Mouse (Mus musculus): ENCODE measurements at regions not wholly inside any gene's neighbourhood (a gene's known extent, or its start where the extent isn't known, plus 50 kb on each side); places are given as distances from the start of the nearest gene placed in this dataset.

DNA sequence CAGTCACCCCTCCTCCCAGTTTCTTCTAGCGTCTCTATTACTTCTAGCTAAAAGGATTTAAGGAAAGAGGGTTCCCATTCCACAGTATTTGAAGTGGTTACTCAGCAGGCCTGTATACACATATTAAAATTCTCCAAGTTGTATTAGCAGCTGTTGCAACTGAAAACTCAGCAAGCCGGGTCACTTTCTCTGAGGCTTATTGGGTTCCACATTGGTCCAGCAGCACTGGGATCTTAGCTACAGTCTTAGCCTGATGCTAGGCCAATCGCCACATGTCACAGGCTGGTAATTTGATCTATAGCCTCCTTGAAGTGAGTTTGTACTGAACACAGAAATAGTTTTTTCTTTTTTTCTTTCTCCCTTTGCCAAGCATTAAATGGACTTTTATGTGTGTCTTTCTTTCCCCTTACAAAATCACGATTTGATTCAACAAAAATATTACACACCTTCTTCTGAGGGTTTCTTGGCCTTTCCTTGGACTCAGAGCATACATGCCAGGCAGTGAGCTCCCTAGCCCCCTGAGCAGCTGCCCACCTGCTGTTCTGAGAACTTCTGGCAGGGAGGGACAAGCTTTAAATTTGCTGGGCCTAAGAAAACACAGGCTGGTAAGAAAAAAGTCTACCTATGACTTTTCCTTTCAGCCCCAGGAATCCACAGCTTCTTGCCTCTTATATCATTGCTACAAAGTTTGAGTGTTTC, 297.3 kb downstream of the Kcnrg start:
- H3K4me1 ChIP-seq: no peaks in the 10 kb centered on the region
- no peaks in the 10 kb centered on the region for H3K27me3 ChIP-seq (replicated peaks)
- peaks cover 11% of the 10 kb centered on the region; the same call in 1 of the 2 replicates for H3K9me3 ChIP-seq

DNA sequence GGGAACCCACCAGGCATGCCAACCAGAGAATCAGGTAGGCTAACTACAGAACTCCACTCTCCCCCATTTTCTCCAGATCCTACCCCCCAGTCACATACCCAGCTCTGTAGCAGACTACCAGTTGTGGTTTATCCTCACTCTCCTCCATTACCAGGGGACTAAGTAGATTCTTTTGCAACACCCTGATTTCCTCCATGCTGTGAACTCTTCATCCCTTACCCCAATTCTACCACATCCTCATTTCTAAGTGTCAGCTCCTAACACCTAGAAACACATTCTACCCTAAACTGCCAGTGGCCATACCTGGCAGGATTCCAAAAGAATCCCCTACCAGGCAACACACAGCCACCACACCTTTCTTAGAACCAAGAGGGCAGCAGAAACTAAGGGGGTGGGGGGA, 310.9 kb downstream of the Kcnrg start:
- Histone ChIP-seq H3K27me3 (replicated peaks) (no peaks in the 10 kb centered on the region), H3K9me3 (peaks cover 6% of the 10 kb centered on the region; the same call in 1 of the 2 replicates), H3K4me1 (no peaks in the 10 kb centered on the region), H3K36me3 (replicated peaks; ENCODE audit: low read length) (no peaks in the 10 kb centered on the region), H3K4me3 (replicated peaks) (no peak overlapping the region)
- TF ChIP-seq GATA1 (IDR thresholded peaks at IDR 0.05; ENCODE audit: borderline replicate concordance, low read length): no peak
- no peak for TF ChIP-seq FLI1 (IDR thresholded peaks at IDR 0.05; ENCODE audit: low read length)

More for the DNA sequence above, 297.3 kb downstream of the Kcnrg start:
- Histone ChIP-seq H3K4me3 (replicated peaks) (no peak overlapping the region), H3K36me3 (replicated peaks; ENCODE audit: low read length) (no peaks in the 10 kb centered on the region)
- TF ChIP-seq GATA1 (IDR thresholded peaks at IDR 0.05; ENCODE audit: borderline replicate concordance, low read length) (no peak), FLI1 (IDR thresholded peaks at IDR 0.05; ENCODE audit: low read length) (no peak)

DNA sequence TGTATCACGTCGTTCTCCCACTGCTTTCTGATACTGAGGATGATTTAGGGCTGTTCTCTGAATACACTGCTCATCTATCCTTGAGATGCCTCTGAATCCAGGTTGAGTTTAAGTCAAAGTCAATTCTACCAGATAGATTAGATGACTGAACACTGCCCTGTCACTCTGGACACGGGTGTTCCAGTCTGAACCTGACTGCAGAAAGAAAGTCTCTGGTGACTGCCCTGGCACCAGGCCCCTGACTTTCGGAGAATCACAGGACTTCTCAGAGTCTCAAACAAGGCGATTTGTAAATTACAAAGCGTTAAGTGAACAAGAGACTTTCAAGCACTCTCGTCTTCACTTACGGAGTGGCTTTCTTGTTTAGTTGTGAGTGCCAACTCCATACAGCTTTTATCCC, 324.6 kb downstream of the Kcnrg start:
- Histone ChIP-seq H3K4me1 (no peaks in the 10 kb centered on the region), H3K36me3 (replicated peaks; ENCODE audit: low read length) (no peaks in the 10 kb centered on the region), H3K9me3 (no peaks in the 10 kb centered on the region), H3K4me3 (replicated peaks) (no peak overlapping the region), H3K27me3 (replicated peaks) (no peaks in the 10 kb centered on the region)
- no peak for TF ChIP-seq GATA1 (IDR thresholded peaks at IDR 0.05; ENCODE audit: borderline replicate concordance, low read length)
- no peak for TF ChIP-seq FLI1 (IDR thresholded peaks at IDR 0.05; ENCODE audit: low read length)

DNA sequence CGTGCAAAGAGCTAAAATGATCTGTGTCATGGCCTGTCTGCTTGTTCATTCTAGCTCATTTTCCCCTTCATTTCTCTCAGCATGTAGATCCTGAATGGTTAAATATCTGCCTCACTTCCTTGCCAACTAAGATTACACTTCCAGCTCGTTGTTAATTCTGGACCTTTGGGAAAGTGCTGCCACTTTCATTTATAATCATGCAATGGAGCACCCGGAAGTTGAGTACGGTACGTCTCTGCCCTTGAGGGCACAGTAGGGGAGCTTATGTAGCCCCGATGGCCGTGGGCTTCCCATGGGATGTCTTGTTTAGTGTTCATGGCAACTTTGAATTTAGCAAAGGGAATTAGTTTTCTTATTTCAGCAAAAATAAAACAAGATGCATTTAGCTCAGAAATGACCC, 334.4 kb downstream of the Kcnrg start:
- no peaks in the 10 kb centered on the region for H3K9me3 ChIP-seq
- no peak overlapping the region for H3K4me3 ChIP-seq (replicated peaks)
- H3K4me1 ChIP-seq: no peaks in the 10 kb centered on the region
- H3K36me3 ChIP-seq (replicated peaks; ENCODE audit: low read length): no peaks in the 10 kb centered on the region
- TF ChIP-seq GATA1 (IDR thresholded peaks at IDR 0.05; ENCODE audit: borderline replicate concordance, low read length) (no peak), FLI1 (IDR thresholded peaks at IDR 0.05; ENCODE audit: low read length) (no peak)
- no peaks in the 10 kb centered on the region for H3K27me3 ChIP-seq (replicated peaks)

DNA sequence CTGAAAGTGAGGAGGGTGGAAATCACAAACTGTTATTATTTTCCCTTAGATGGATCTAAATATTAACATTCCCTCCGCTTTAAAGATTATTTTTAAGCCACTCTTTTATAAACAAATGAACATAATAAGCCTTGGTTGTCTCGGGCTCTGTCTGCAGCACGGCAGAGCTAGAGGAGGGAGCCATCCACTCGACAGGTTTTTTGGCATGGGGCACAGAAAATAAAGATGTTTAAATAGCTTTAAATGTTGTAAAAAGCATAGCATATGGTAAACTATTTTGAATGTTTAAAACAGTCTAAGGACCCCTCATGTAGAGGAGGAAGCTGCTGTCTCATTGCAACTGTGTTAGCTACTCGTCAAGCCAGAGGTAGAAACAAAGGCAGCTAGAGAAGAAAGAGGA, 338.4 kb downstream of the Kcnrg start:
- H3K4me1 ChIP-seq: no peaks in the 10 kb centered on the region
- TF ChIP-seq GATA1 (IDR thresholded peaks at IDR 0.05; ENCODE audit: borderline replicate concordance, low read length) (no peak), FLI1 (IDR thresholded peaks at IDR 0.05; ENCODE audit: low read length) (no peak)

DNA sequence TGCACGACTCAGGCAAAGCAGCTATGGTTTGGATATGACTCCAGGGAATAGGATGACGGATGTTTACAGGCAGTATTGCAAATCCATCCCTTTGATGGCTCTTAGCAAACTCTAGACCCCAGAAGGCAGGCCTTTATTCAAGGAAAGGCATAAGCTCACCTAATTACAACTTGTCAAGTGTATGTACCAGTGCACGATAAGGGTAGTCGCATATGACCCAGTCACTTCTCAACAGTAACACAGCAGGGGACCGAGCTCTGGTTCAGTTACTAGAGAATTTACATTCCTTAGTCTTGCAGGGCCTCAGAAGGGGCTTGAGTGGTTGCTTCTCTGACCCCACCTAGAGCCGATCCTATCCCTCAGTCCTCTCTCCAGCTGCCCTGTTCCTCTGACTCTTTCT, 342.2 kb downstream of the Kcnrg start:
- no peak overlapping the region for H3K4me3 ChIP-seq (replicated peaks)
- no peaks in the 10 kb centered on the region for H3K4me1 ChIP-seq
- no peaks in the 10 kb centered on the region for H3K27me3 ChIP-seq (replicated peaks)
- no peaks in the 10 kb centered on the region for H3K9me3 ChIP-seq
- TF ChIP-seq GATA1 (IDR thresholded peaks at IDR 0.05; ENCODE audit: borderline replicate concordance, low read length): no peak
- no peak for TF ChIP-seq FLI1 (IDR thresholded peaks at IDR 0.05; ENCODE audit: low read length)
- H3K36me3 ChIP-seq (replicated peaks; ENCODE audit: low read length): no peaks in the 10 kb centered on the region

More for the DNA sequence above, 338.4 kb downstream of the Kcnrg start:
- Histone ChIP-seq H3K36me3 (replicated peaks; ENCODE audit: low read length) (no peaks in the 10 kb centered on the region), H3K9me3 (no peaks in the 10 kb centered on the region), H3K27me3 (replicated peaks) (no peaks in the 10 kb centered on the region), H3K4me3 (replicated peaks) (no peak overlapping the region)

DNA sequence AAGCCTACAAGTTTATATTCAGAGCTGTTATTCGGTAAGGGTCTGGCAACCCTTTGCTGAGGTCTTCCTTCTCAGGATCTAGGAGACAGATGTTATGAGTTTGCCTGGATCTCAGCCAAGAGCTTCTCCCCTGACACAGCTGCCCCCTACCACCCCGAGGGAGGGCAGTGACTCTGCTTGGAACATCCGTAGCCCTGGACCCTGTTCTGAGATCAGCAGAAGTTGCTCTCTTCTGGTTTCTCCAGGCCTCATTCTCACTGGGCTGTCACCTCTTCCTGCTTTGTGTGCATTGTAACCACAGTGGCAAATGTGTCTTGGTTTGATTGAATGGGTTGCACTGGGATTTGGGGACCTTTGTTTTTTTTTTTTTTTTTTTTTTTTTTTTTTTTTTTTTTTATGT, 342.4 kb upstream of the Rnaseh2b start:
- no peaks in the 10 kb centered on the region for H3K9me3 ChIP-seq
- TF ChIP-seq GATA1 (IDR thresholded peaks at IDR 0.05; ENCODE audit: borderline replicate concordance, low read length) (no peak), FLI1 (IDR thresholded peaks at IDR 0.05; ENCODE audit: low read length) (no peak)
- H3K36me3 ChIP-seq (replicated peaks; ENCODE audit: low read length): no peaks in the 10 kb centered on the region
- H3K4me1 ChIP-seq: no peaks in the 10 kb centered on the region
- H3K4me3 ChIP-seq (replicated peaks): no peak overlapping the region
- no peaks in the 10 kb centered on the region for H3K27me3 ChIP-seq (replicated peaks)

DNA sequence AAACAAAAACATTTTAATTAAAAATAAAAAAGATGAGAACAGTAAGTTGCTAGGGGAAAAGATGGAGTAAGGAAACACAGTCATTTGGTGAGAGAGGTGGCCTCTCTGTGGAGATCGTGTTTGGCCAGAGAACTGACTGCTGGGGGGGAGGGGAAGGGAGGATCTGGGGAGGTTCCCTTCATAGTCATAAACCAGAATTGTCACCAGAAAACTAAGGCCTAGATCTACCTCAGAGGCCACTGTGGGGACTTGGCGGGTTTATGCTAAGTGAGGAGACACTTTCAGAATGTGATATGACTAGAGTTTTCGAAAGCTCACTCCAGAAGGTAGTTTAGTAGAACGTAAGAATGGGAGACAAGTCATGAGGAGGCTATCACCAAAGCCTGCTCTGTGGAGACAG, 339.4 kb upstream of the Rnaseh2b start:
- Histone ChIP-seq H3K27me3 (replicated peaks) (no peaks in the 10 kb centered on the region), H3K36me3 (replicated peaks; ENCODE audit: low read length) (no peaks in the 10 kb centered on the region), H3K9me3 (no peaks in the 10 kb centered on the region), H3K4me1 (no peaks in the 10 kb centered on the region), H3K4me3 (replicated peaks) (no peak overlapping the region)
- TF ChIP-seq FLI1 (IDR thresholded peaks at IDR 0.05; ENCODE audit: low read length): no peak
- no peak for TF ChIP-seq GATA1 (IDR thresholded peaks at IDR 0.05; ENCODE audit: borderline replicate concordance, low read length)

DNA sequence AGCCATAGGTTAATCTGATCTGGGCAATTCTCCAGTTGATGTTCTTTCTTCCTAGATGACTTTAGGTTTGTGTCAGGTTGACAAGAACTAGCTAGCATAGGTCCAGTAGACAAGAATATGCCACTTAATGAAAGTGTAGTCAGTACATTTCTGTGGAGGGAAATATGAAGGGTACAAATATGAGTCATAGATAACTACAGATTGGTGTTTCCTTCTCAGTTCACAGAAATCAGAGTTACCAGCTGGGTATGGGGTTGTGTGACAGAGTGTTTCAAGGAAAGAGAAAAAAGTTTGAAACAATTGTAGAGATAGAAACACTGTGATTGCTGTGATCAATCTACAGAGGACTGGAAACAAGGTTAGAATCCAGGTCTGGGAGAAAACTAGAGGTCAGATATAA, 337.0 kb upstream of the Rnaseh2b start:
- Histone ChIP-seq H3K36me3 (replicated peaks; ENCODE audit: low read length) (no peaks in the 10 kb centered on the region), H3K9me3 (no peaks in the 10 kb centered on the region), H3K4me3 (replicated peaks) (no peak overlapping the region), H3K4me1 (no peaks in the 10 kb centered on the region), H3K27me3 (replicated peaks) (no peaks in the 10 kb centered on the region)
- TF ChIP-seq FLI1 (IDR thresholded peaks at IDR 0.05; ENCODE audit: low read length) (no peak), GATA1 (IDR thresholded peaks at IDR 0.05; ENCODE audit: borderline replicate concordance, low read length) (no peak)

DNA sequence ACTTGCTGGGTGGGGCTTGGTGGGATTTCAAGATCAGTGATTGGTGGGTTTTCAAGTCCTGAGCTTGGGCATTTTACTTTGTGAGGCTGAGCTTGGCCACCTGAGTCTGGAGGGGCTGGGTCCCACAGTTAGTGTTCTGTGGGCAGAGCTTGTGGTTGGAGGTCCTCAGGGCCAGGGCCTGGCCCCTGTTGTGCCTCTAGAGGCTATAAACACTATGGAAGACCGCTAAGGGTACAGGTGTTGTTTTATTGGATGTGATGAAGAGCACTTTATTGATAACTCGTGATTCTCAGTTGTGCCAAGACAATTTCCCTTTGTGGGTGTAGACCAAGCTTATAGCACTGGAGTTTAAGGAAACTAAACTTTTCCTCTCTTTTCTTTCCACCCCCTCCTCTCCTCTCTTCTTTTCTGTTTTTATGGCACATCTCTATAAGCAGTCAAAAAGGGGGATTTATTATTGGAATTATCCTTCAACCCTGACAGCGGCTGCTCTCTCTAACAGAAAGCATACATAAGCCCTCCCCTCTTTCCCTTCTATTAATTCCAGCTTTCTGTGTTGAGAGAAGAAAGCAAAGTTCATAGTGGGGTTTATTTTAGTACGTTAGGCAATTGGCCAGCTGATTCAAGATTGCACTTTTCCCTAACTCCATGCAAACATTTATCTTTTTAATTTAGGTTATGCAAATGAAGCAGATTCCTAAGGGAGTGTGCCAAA, 332.0 kb upstream of the Rnaseh2b start:
- Histone ChIP-seq H3K4me3 (replicated peaks) (no peak overlapping the region), H3K9me3 (peaks cover 4% of the 10 kb centered on the region; the same call in 1 of the 2 replicates), H3K27me3 (replicated peaks) (no peaks in the 10 kb centered on the region), H3K4me1 (no peaks in the 10 kb centered on the region), H3K36me3 (replicated peaks; ENCODE audit: low read length) (no peaks in the 10 kb centered on the region)
- no peak for TF ChIP-seq GATA1 (IDR thresholded peaks at IDR 0.05; ENCODE audit: borderline replicate concordance, low read length)
- no peak for TF ChIP-seq FLI1 (IDR thresholded peaks at IDR 0.05; ENCODE audit: low read length)

Measured in megakaryocyte, embryonic 14.5 days (primary cell).